Mouse (Mus musculus) kidney, adult 2 months (tissue): ENCODE results near the gene Wnt16.

Experiments used
- CTCF ChIP-seq: fragments of 200-500 bp; conservative IDR thresholded peaks from 2 replicates; pipeline ENCODE4 v1.5.1; 2011; ENCODE audit warnings: low read depth, mild to moderate bottlenecking, control low read depth, low read length, moderate library complexity, mixed read lengths; ENCODE audit not compliant: insufficient read depth, insufficient read length
- POLR2A ChIP-seq: fragments of 200-500 bp; IDR thresholded peaks from one replicate; pipeline ENCODE4 v1.6.1; 2011; ENCODE audit warnings: low read depth, low read length, control low read depth

DNA sequence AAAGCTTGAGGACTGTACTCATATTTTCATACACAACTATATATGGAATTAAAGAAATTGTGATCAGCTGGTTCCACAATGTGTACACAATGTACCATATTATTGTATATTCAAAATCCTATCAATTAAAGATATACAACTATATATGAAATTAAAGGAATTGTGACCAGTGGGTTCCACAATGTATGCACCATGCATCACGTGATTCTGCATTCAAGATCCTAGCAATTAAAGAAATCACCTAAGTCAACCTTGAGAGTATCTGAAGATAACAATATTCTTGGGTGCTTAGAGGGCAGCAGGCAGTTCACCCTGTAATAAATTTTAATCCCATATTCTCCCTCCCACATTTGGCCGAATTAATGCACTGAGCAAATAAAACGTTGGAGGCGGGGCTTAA is 22.0 kb upstream of the Wnt16 start:
- TF ChIP-seq CTCF (no peak), POLR2A (no peak)
